Mouse (Mus musculus) leukemia stem cell, adult 10-12 weeks (primary cell): ENCODE data around the gene Arnt2. TPM values are rescaled to one million over a fixed set of nuclear protein-coding genes. Genes with fewer than 3 reads are reported as not detected.

Experiments used
- polyA plus RNA-seq: library from polyadenylated mRNA; stranded (reverse); fragments of >175 nt; gene quantifications from 2 replicates; pipeline ENCODE4 v1.2.3, GENCODE M21; 2012; ENCODE audit warnings: low replicate concordance

Gene Arnt2
- polyA plus RNA-seq: 0.23 and 0.65 TPM in 2 replicates

GRCm38 (mm10) chr7:84409896-84410521 lies at the start of gene Arnt2:
TSS of gene Arnt2 (minus strand) at chr7:84410176.

Other genes starting within 250 kb of the Arnt2 start
- gene Gm2115, start 118.8 kb upstream of the Arnt2 start, polyA plus RNA-seq: 0.02 TPM in 1 of 2 replicates, not detected in the other
- gene Fah, start 196.5 kb upstream of the Arnt2 start, polyA plus RNA-seq: 0.65 and 1.2 TPM in 2 replicates